Mouse (Mus musculus): Measurements from ENCODE around the gene Gm10337.

Gene Gm10337

DNA sequence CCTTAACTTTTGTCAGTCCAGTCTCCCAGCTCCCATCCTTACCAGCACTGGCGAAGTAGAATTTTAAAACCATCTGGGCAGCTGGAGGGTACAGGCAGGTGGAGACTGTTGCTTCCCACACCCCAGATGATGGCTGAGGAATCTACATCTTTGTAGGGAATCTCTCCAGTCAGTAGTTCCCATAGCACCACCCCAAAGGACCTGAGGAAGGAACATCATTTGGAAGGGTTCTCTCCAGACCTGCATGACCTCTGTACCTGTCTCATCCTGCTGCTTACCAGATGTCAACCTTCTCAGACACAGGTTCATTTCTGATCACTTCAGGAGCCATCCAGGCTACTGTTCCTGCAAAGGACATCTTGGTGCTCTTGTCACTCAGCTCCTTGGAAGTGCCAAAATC lies at the start of gene Gm10337:
Gene Gm10337, plus strand, starts transcription at position 276 of the 400 bp plus-strand sequence.
- no peak for DNase-seq (ENCODE audit: low spot score)

DNA sequence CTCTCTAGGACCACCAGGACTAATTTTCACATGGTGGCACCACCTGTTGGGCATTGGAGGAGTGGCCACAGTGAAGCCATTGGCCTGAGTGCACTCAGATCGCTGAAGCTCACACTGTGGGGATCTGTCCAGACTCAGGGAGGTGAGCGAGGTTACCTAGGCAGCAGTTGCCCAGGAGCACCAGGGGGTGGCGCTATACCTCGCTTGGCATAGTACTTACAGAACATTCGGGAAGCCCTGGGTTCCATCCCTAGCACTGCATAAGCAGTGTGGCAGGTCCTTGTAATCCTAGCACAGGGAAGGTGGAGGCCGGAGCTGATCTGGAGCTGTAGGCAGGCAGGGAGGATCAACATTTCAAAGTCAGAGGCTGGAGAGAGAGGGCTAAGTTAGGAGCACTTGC lies 47.5 kb upstream of the Gm10337 start:
- DNase-seq (ENCODE audit: low spot score): peak; percentile 63

- DNase-seq (ENCODE audit: low spot score): no peak
These were observed 45.3 kb upstream of the Gm10337 start for GRCm38 (mm10) chr15:102458050-102458736.

DNA sequence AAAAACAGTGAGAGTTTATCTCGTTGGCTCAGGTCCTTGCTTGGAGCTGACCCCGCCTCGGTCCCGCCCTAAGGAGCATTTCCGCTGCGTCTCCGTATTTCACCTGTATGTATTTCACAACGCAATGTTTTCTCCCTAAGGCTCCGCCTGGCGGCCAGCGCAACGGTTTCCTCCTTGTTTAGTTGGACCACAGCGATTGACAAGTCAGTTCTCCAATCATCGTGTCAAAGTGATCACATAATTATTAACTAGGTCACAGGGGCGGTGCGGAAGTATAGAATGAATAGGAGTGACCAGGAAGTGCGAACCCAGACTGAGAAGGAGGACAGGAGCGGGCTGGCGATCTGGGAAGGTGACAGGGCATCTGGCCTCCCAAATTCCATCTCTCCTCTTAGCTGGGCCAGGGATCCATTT lies 44.6 kb upstream of the Gm10337 start, which contains the start of gene Prr13:
Gene Prr13, plus strand, starts transcription at position 125 of the 414 bp plus-strand sequence.
- DNase-seq (ENCODE audit: low spot score): peak; percentile 84

DNA sequence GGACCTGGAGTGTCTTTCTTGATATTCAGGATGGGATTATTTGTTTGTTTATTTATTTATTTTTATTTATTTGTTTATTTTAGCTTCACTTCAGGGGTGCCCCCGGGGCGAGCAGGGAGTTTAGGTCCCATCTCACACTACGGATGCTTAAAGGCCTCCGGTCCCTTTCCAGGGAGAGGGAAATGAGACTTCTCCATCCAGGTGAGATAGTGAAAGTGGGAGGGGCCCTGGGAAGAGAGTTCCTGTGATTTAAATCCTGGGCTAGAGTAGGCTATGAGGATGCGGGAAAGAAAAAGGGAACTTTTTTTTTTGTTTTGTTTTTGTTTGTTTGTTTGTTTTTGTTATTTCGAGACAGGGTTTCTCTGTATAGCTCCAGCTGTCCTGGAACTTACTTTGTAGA lies 44.1 kb upstream of the Gm10337 start:
- no peak for DNase-seq (ENCODE audit: low spot score)

- no peak for DNase-seq (ENCODE audit: low spot score)
These were observed 43.7 kb upstream of the Gm10337 start for GRCm38 (mm10) chr15:102459847-102460246.

- no peak for DNase-seq (ENCODE audit: low spot score)
These were observed 43.1 kb upstream of the Gm10337 start for GRCm38 (mm10) chr15:102460409-102460808.

- no peak for DNase-seq (ENCODE audit: low spot score)
These were observed 42.6 kb upstream of the Gm10337 start for GRCm38 (mm10) chr15:102460971-102461370.

GRCm38 (mm10) chr15:102461430-102462075 lies 42.0 kb upstream of the Gm10337 start:
- DNase-seq (ENCODE audit: low spot score): no peak

- DNase-seq (ENCODE audit: low spot score): no peak
These were observed 39.9 kb upstream of the Gm10337 start for GRCm38 (mm10) chr15:102463666-102464065.

- no peak for DNase-seq (ENCODE audit: low spot score)
These were observed 34.7 kb upstream of the Gm10337 start for GRCm38 (mm10) chr15:102468675-102469370.

- DNase-seq (ENCODE audit: low spot score): peak; percentile 98
These were observed 33.3 kb upstream of the Gm10337 start, which contains the start of gene Pcbp2 for GRCm38 (mm10) chr15:102470183-102470604. Gene Pcbp2 (plus strand): TSS chr15:102470539.

GRCm38 (mm10) chr15:102470605-102471294 lies 32.8 kb upstream of the Gm10337 start:
- DNase-seq (ENCODE audit: low spot score): peak; percentile 85

- no peak for DNase-seq (ENCODE audit: low spot score)
These were observed 32.3 kb upstream of the Gm10337 start for GRCm38 (mm10) chr15:102471295-102471645.

- DNase-seq (ENCODE audit: low spot score): no peak
These were observed 31.8 kb upstream of the Gm10337 start for GRCm38 (mm10) chr15:102471727-102472126.

DNA sequence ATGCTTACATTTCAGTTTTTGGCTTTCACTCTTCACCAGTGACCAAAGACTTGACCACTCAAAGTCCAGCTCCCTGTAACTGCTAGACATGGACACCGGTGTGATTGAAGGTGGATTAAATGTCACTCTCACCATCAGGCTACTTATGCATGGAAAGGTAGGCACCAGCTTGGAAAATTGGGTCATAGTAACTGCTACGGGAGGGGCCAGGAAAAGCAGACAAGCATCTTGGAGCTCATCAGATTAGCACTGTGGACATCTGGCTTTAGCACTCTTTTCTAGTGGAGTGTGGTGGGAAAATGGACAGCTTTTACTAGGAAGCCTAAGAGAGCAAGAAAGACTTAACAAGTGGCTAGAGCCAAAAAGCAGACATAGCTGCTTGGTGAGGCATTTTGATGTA lies 30.3 kb upstream of the Gm10337 start:
- no peak for DNase-seq (ENCODE audit: low spot score)

- DNase-seq (ENCODE audit: low spot score): no peak
These were observed 29.0 kb upstream of the Gm10337 start for GRCm38 (mm10) chr15:102474520-102474919.

- DNase-seq (ENCODE audit: low spot score): no peak
These were observed 20.4 kb upstream of the Gm10337 start for GRCm38 (mm10) chr15:102483136-102483535.

GRCm38 (mm10) chr15:102485853-102486252 lies 17.7 kb upstream of the Gm10337 start:
- no peak for DNase-seq (ENCODE audit: low spot score)

DNA sequence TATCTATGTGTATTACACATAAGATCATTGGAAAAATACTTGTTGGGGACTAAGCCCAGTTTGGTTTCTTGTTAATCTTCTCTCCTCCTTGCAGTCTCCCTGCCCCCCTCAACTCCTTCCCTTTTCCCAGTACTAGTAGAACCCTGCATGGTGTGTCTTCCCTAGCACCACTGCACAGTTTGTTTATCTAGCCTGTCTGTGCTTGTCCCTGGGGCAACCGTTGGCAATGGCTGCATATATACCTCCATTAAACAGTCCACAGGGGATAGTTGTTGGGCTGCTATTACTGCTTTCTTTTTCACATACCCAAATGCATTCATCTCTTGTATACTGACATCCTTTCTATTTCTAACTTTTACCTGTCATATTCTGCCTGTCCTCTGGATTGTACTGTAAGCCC lies 15.9 kb upstream of the Gm10337 start:
- DNase-seq (ENCODE audit: low spot score): no peak

GRCm38 (mm10) chr15:102498322-102498721 lies 5.2 kb upstream of the Gm10337 start:
- no peak for DNase-seq (ENCODE audit: low spot score)

DNA sequence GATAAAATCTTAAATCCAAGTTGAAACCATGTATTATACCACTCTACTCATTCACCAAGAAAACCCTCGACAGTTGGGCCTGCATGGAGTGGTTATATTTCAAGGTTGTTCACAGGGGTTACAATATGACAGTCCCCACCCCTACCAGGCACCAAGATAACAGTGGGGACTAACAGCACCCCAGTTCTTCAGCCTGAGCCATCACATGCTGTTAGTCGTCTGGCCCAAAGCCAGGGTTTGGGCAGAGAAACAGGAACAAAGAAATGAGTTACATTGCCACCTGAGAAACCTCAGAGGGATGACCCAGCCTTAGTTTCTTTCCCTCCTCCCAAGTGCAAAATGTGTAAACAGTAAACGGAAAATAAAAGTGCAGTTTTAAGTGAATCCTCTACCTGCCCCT lies 4.2 kb upstream of the Gm10337 start:
- no peak for DNase-seq (ENCODE audit: low spot score)

Measured in testis, postnatal 14 days (tissue).